Mouse (Mus musculus) cerebellum, postnatal 25 days (tissue): ENCODE data around the gene Gucy2g.

Experiments used
- DNase-seq, 2 experiments: peaks; one replicate each; pipeline ENCODE4 v3.0.0; 2021; ENCODE audit warnings: mixed read lengths in 2 of 2

Gene Gucy2g

GRCm38 (mm10) chr19:55247563-55247962 lies 6.5 kb upstream of the Gucy2g start:
- no peak for DNase-seq

GRCm38 (mm10) chr19:55244791-55245231 lies 3.8 kb upstream of the Gucy2g start:
- DNase-seq, result peak; percentile 12 to 27

GRCm38 (mm10) chr19:55239766-55240426 lies 1.1 kb downstream of the Gucy2g start:
- no peak for DNase-seq

- no peak for DNase-seq
Measured at GRCm38 (mm10) chr19:55236564-55236963, 4.5 kb downstream of the Gucy2g start.

- DNase-seq, result no peak
Measured at GRCm38 (mm10) chr19:55236026-55236425, 5.0 kb downstream of the Gucy2g start.

GRCm38 (mm10) chr19:55232136-55232535 lies 8.9 kb downstream of the Gucy2g start:
- DNase-seq, result no peak

GRCm38 (mm10) chr19:55231081-55231480 lies 10.0 kb downstream of the Gucy2g start:
- DNase-seq, result no peak

GRCm38 (mm10) chr19:55227135-55227534 lies 13.9 kb downstream of the Gucy2g start:
- DNase-seq, result no peak

- DNase-seq, result no peak
Measured at GRCm38 (mm10) chr19:55226621-55227020, 14.4 kb downstream of the Gucy2g start.

- DNase-seq, result no peak
Measured at GRCm38 (mm10) chr19:55222268-55222667, 18.8 kb downstream of the Gucy2g start.

- no peak for DNase-seq
Measured at GRCm38 (mm10) chr19:55221208-55221607, 19.8 kb downstream of the Gucy2g start.

- no peak for DNase-seq
Measured at GRCm38 (mm10) chr19:55219359-55219758, 21.7 kb downstream of the Gucy2g start.

- DNase-seq, result no peak
Measured at GRCm38 (mm10) chr19:55218741-55219221, 22.3 kb downstream of the Gucy2g start.

GRCm38 (mm10) chr19:55218192-55218739 lies 22.8 kb downstream of the Gucy2g start:
- peak; percentile 84 to 88 for DNase-seq

GRCm38 (mm10) chr19:55217365-55217764 lies 23.7 kb downstream of the Gucy2g start:
- no peak for DNase-seq

- DNase-seq, result no peak
Measured at GRCm38 (mm10) chr19:55216876-55217275, 24.2 kb downstream of the Gucy2g start.

GRCm38 (mm10) chr19:55213617-55214340 lies 27.3 kb downstream of the Gucy2g start:
- no peak for DNase-seq

- DNase-seq, result no peak
Measured at GRCm38 (mm10) chr19:55211698-55212097, 29.3 kb downstream of the Gucy2g start.

- DNase-seq, result no peak
Measured at GRCm38 (mm10) chr19:55209084-55209483, 32.0 kb downstream of the Gucy2g start.

- no peak for DNase-seq
Measured at GRCm38 (mm10) chr19:55208654-55209053, 32.4 kb downstream of the Gucy2g start.

GRCm38 (mm10) chr19:55207746-55208538 lies 33.1 kb downstream of the Gucy2g start:
- DNase-seq, result no peak

GRCm38 (mm10) chr19:55207205-55207604 lies 33.8 kb downstream of the Gucy2g start:
- no peak for DNase-seq
